Mouse (Mus musculus) forebrain, embryonic 10.5 days (tissue): ENCODE data around the gene Gemin2. TPM values are rescaled to one million over a fixed set of nuclear protein-coding genes. Genes with fewer than 3 reads are reported as not detected.
"Not testable (repeated sequence)": the region's sequence is repeated elsewhere in the genome, so short reads cannot be mapped to it uniquely, and the experiment has no call there.

Experiments
- DNase-seq: peaks from one replicate; pipeline ENCODE4 v3.0.0-alpha.2; 2017; ENCODE audit warnings: low spot score; ENCODE audit errors: extremely low spot score
- H3K27ac ChIP-seq: fragments of 300-500 bp; sonication (generic); 2 replicates; pipeline ENCODE4 v1.5.1; 2016; ENCODE audit warnings: mild to moderate bottlenecking
- H3K27me3 ChIP-seq: fragments of 300-500 bp; sonication (generic); 2 replicates; pipeline ENCODE4 v1.6.1; 2016; ENCODE audit warnings: mild to moderate bottlenecking; ENCODE audit not compliant: poor library complexity, severe bottlenecking
- H3K36me3 ChIP-seq: fragments of 300-500 bp; sonication (generic); replicated peaks from 2 replicates; pipeline ENCODE4 v1.6.1; 2016; ENCODE audit warnings: mild to moderate bottlenecking, moderate library complexity
- H3K4me1 ChIP-seq: fragments of 300-500 bp; sonication (generic); 2 replicates; pipeline ENCODE4 v1.6.1; 2016
- H3K4me3 ChIP-seq: fragments of 300-500 bp; sonication (generic); 2 replicates; pipeline ENCODE4 v1.5.1; 2016; ENCODE audit warnings: mild to moderate bottlenecking, moderate library complexity
- H3K9me3 ChIP-seq: fragments of 300-500 bp; sonication (generic); 2 replicates; pipeline ENCODE4 v1.6.1; 2016; ENCODE audit warnings: mild to moderate bottlenecking, moderate library complexity
- WGBS: fragments of 180-500 bp; shearing (Covaris S2); methylation state at CpG from one replicate; pipeline ENCODE4 v1.1.7; 2016; 5-methylcytosine and 5-hydroxymethylcytosine counted together
- polyA plus RNA-seq: library from polyadenylated mRNA; unstranded; fragments of >200 nt; fragmentation: Nextera tagmentation; extraction: Ambion mirVana; gene quantifications from 2 replicates; pipeline ENCODE4 v1.2.1, GENCODE M21; 2016

Gemin2 gene
- 42.3 and 42.8 TPM in 2 replicates for polyA plus RNA-seq

- Histone ChIP-seq H3K36me3 (peaks cover 32% of the 10 kb centered on the region), H3K4me1 (peaks cover 30% of the 10 kb centered on the region), H3K27me3 (no peaks in the 10 kb centered on the region), H3K27ac (peak within 1 kb of the TSS; percentile 94), H3K4me3 (peak within 1 kb of the TSS; percentile 69), H3K9me3 (no peaks in the 10 kb centered on the region)
- DNase-seq: peak; percentile 86
- under 1% methylated on average over 28 of the region's 28 CpGs for WGBS
These were observed at the start of gene Gemin2 for GRCm38 (mm10) chr12:59013234-59013633. Gene Gemin2 (plus strand): TSS chr12:59013393.

DNA sequence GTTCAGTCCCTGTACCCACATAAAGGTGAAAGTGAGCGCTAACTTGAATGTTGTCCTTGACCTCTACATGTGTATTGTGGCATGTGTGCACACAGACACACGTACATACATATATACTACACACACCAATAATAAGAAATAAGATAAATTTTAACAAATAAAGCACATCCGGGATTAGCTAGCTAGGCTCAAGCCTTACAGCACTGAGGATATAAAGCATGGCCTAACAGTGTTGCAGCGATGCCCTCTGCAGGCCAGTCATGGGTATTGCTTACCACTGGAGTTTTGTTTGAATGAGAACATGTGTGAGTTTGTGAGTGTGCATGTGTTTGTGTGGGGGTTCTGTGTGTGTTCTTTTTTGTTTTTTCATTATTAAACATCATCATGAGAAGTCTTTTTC is 48.6 kb upstream of the Gemin2 start:
- no peaks in the 10 kb centered on the region for H3K9me3 ChIP-seq
- peaks cover 46% of the 10 kb centered on the region for H3K36me3 ChIP-seq
- WGBS: 78% methylated on average over 4 of the region's 4 CpGs
- H3K27me3 ChIP-seq: no peaks in the 10 kb centered on the region
- H3K4me3 ChIP-seq: no peak overlapping the region
- DNase-seq: no peak
- H3K27ac ChIP-seq: no peak overlapping the region
- no peaks in the 10 kb centered on the region for H3K4me1 ChIP-seq

- peaks cover 68% of the 10 kb centered on the region for H3K36me3 ChIP-seq
- DNase-seq: no peak
- H3K9me3 ChIP-seq: no peaks in the 10 kb centered on the region
- H3K27me3 ChIP-seq: no peaks in the 10 kb centered on the region
- H3K4me3 ChIP-seq: no peak overlapping the region
- WGBS: 70% methylated on average over 2 of the region's 2 CpGs
- no peaks in the 10 kb centered on the region for H3K4me1 ChIP-seq
- H3K27ac ChIP-seq: no peak overlapping the region
These were observed 36.2 kb upstream of the Gemin2 start for GRCm38 (mm10) chr12:58976966-58977365.

DNA sequence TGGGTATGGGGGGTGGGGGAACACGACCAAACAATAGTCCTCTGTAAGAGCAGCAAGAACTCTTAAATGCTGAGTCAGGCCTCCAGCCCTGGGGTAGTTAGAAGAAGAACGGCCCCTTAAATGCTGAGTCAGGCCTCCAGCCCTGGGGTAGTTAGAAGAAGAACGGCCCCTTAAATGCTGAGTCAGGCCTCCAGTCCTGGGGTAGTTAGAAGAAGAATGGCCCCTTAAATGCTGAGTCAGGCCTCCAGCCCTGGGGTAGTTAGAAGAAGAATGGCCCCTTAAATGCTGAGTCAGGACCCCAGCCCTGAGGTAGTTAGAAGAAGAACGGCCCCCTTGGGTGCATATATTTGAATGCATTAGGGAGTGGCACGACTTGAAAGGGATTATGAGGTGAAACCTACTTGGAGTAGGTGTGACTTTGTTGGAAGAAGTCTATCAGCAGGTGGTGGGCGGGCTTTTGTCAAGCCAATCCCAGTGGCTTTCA is 32.0 kb upstream of the Gemin2 start:
- H3K9me3 ChIP-seq, DNase-seq, H3K4me3 ChIP-seq, H3K4me1 ChIP-seq, H3K27ac ChIP-seq, H3K27me3 ChIP-seq: not testable (repeated sequence)
- H3K36me3 ChIP-seq: peaks cover 77% of the 10 kb centered on the region
- 76% methylated on average over 6 of the region's 6 CpGs for WGBS

GRCm38 (mm10) chr12:58985766-58986165 is 27.4 kb upstream of the Gemin2 start:
- WGBS: 98% methylated on average over 3 of the region's 3 CpGs
- Histone ChIP-seq H3K4me1 (no peaks in the 10 kb centered on the region), H3K9me3 (no peaks in the 10 kb centered on the region), H3K27me3 (no peaks in the 10 kb centered on the region), H3K27ac (no peak overlapping the region), H3K36me3 (peaks cover 85% of the 10 kb centered on the region), H3K4me3 (no peak overlapping the region)
- no peak for DNase-seq

- Histone ChIP-seq H3K27me3 (no peaks in the 10 kb centered on the region), H3K9me3 (no peaks in the 10 kb centered on the region), H3K27ac (no peak overlapping the region), H3K36me3 (peaks cover 24% of the 10 kb centered on the region), H3K4me1 (peaks cover 30% of the 10 kb centered on the region), H3K4me3 (peak overlapping the region; percentile 69)
- 86% methylated on average over 2 of the region's 2 CpGs for WGBS
- no peak for DNase-seq
These were observed 2.7 kb upstream of the Gemin2 start for GRCm38 (mm10) chr12:59010482-59010881.

GRCm38 (mm10) chr12:59011275-59011843 is 1.8 kb upstream of the Gemin2 start:
- H3K4me1 ChIP-seq: peaks cover 30% of the 10 kb centered on the region
- under 1% methylated on average over 25 of the region's 25 CpGs for WGBS

DNA sequence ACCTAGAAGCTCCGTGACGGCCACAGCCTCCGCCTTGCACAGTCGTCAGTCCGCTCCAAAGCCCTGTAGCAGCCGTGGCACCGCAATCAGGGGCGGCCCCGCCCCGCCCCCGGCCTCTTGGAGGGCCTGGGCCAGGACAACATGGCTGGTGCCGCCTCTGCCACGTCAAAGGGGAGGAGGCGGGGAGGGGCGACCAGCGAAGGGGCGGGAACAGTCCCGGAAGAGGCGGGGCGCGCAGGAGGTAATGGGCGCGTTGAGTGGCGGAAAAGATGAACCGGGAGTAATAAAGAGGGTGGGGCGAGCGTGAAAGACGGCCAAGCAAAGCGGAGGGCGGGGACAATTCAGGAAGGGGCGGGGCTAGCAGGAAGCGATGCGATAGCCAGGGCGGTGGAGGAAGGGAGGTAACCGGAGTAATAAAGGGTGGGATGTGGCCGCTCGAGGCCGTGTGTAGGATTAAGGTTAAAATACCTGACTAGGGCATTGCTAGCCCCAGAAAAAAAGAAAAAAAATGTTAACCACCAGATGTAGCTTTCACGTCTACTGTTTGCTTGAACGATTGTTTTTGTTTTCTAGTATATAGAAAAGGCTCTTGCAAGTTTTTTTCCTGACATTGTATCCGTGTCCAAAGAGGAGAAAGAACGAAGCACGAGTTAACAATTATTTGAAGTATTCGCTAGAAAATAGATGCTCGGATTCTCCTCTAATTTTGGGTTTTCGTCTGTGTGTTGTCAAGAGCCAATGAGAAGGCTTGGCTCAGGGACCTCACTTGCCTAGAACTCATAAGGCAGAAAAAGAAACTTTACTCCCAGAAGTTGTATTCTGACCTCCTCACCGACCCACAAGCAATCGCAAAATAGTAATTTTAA is 1.1 kb upstream of the Gemin2 start, which contains the start of gene Sec23a:
Gene Sec23a, minus strand, starts transcription at position 174 of the 866 bp plus-strand sequence.
- DNase-seq: peak; percentile 99
- Histone ChIP-seq H3K27ac (peak within 1 kb of the TSS; percentile 94), H3K36me3 (peaks cover 22% of the 10 kb centered on the region), H3K9me3 (no peaks in the 10 kb centered on the region), H3K4me1 (peaks cover 30% of the 10 kb centered on the region), H3K27me3 (no peaks in the 10 kb centered on the region), H3K4me3 (peak within 1 kb of the TSS; percentile 69)
- under 1% methylated on average over 48 of the region's 48 CpGs for WGBS

More at GRCm38 (mm10) chr12:59011275-59011843, 1.8 kb upstream of the Gemin2 start:
- DNase-seq: no peak
- Histone ChIP-seq H3K36me3 (peaks cover 24% of the 10 kb centered on the region), H3K27ac (peak overlapping the region; percentile 94), H3K4me3 (peak overlapping the region; percentile 69), H3K27me3 (no peaks in the 10 kb centered on the region), H3K9me3 (no peaks in the 10 kb centered on the region)

DNA sequence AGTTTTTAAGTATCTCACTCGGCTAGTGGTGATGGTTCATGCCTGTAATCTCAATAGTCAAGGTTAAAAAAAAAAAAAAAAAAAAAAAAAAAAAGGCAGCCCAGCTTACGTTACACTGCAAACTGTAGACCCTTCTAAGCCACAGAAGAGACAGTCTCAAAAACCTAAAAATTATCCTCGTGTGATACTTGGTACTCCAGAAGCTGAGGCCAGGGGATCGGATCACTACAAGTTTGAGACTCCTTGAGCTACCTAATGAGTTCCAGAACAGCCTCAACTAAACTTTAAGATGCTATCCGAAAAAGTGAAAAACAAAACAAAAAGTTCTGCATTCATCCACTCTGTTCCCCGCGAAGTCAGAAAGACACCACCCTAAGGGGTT is 492 bp upstream of the Gemin2 start:
- Histone ChIP-seq H3K9me3 (no peaks in the 10 kb centered on the region), H3K27ac (peak overlapping the region; percentile 94), H3K4me1 (peaks cover 30% of the 10 kb centered on the region), H3K27me3 (no peaks in the 10 kb centered on the region), H3K4me3 (peak overlapping the region; percentile 69), H3K36me3 (peaks cover 27% of the 10 kb centered on the region)
- peak; percentile 16 for DNase-seq
- WGBS: 4% methylated on average over 7 of the region's 7 CpGs

DNA sequence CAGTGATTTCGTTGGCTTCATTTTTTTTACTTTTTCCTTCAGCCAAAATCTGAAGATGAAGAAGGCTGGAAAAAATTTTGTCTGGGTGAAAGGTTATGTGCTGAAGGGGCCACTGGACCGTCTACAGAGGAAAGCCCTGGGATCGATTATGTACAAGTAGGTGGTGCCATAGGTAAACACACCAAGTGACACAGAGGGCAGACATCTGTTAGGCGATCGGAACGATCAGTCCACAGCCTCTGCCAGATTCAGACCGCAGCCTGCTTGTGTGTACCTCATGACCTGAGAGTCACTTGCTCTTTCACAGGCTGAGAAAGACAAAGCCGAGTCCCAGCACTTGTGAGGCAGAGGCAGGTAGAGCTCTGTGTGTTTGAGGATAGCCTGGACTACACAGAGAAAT is 4.8 kb downstream of the Gemin2 start:
- no peak overlapping the region for H3K27ac ChIP-seq
- peaks cover 79% of the 10 kb centered on the region for H3K36me3 ChIP-seq
- WGBS: 80% methylated on average over 8 of the region's 8 CpGs
- H3K9me3 ChIP-seq: no peaks in the 10 kb centered on the region
- no peak overlapping the region for H3K4me3 ChIP-seq
- H3K4me1 ChIP-seq: peaks cover 8% of the 10 kb centered on the region
- no peaks in the 10 kb centered on the region for H3K27me3 ChIP-seq
- DNase-seq: no peak

GRCm38 (mm10) chr12:59019891-59020290 is 6.7 kb downstream of the Gemin2 start:
- H3K4me1 ChIP-seq: no peaks in the 10 kb centered on the region
- 91% methylated on average over 2 of the region's 2 CpGs for WGBS
- H3K36me3 ChIP-seq: peaks cover 95% of the 10 kb centered on the region
- no peak for DNase-seq
- no peaks in the 10 kb centered on the region for H3K9me3 ChIP-seq
- no peaks in the 10 kb centered on the region for H3K27me3 ChIP-seq
- no peak overlapping the region for H3K27ac ChIP-seq
- no peak overlapping the region for H3K4me3 ChIP-seq

GRCm38 (mm10) chr12:59021306-59021705 is 8.1 kb downstream of the Gemin2 start:
- H3K4me1 ChIP-seq: no peaks in the 10 kb centered on the region
- no peak overlapping the region for H3K27ac ChIP-seq
- H3K9me3 ChIP-seq: no peaks in the 10 kb centered on the region
- no peak for DNase-seq
- no peaks in the 10 kb centered on the region for H3K27me3 ChIP-seq
- H3K36me3 ChIP-seq: peaks cover 95% of the 10 kb centered on the region
- 91% methylated on average over 4 of the region's 4 CpGs for WGBS
- no peak overlapping the region for H3K4me3 ChIP-seq

DNA sequence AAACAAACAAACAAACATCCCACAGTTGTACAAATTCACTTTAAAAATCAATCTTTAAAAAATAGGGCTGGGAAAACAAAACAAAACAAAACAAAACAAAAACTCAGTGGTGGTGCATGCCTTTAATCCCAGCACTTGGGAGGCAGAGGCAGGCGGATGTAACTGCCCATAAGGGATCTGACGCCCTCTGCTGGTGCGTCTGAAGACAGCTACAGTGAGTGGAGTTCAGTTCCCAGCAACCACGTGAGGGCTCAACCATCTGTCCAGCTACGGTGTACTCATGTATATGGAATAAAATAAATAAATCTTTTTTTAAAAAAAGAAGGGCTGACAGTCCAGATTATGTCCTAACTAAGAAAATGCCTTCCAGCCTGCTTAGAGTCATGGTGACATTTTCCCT is 18.9 kb downstream of the Gemin2 start:
- Histone ChIP-seq H3K27ac (no peak overlapping the region), H3K4me1 (no peaks in the 10 kb centered on the region), H3K9me3 (no peaks in the 10 kb centered on the region), H3K4me3 (no peak overlapping the region), H3K27me3 (no peaks in the 10 kb centered on the region), H3K36me3 (peaks cover 20% of the 10 kb centered on the region)
- 74% methylated on average over 5 of the region's 5 CpGs for WGBS
- no peak for DNase-seq
